Mouse (Mus musculus): Measurements from ENCODE around the gene Fcnb.
A peak's percentile ranks its signal among the peaks of the same experiment; 100 is the strongest.

The Fcnb gene

DNA sequence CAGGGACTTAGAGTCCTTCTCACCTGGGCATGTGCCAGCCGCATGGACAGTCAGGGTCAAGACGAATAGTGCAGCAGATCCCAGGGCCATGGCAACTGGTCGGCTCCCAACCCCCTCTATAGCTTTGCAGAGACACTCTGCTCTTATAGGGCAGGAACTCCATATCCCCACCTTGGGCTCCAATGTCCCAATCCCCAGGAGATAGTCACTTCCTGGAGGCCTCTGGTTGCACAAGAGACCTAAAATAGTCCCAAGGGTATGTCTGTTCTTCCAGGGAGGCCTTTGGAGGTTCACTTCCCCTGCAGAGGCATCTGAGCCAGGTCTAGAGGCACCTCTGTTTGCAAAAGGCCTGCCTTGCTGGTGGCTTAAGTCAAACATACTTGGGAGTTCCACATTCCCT lies at the start of gene Fcnb:
TSS of gene Fcnb (minus strand) at position 118 of the 400 bp plus-strand sequence.
- DNase-seq (ENCODE audit: low spot score) = no peak

DNA sequence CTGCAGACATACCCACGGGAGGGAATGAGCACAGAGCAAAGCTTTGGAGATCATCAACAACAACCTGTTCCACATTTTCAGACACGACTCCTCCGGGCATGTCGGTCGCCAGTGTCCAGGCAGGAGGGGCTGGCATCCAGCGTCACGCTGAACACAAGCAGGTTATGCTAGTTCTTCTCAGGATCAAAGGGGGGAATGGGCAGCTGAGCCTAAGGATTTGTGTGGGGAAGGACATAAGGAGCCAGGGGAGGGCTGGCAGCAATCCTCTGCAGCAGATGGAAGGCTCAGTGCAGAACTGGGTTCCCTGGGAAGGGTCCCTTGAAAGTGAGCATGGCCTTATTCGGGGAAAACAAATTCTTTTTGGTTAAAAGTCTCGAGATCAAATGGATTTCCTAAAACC lies 49.1 kb upstream of the Fcnb start:
- no peak for DNase-seq (ENCODE audit: low spot score)

DNA sequence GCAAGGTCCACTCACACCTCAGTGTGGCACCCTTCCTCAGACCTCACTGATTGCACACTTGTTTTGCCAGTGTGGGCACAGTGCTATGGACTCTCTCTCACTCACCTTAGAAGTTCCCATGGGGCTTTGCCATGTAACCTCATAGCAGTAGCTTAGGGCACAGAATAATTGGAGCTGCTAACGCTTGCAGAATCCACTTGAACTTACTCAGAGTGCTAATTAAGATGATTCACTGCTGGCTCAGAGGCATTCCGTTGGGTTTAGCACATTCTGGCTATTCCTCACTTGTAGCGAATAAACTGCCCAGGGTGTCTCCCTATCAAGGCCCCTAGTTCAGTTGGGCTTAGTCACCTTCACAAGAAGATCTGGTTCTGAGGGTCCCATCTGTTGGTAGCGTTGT lies 47.4 kb upstream of the Fcnb start:
- DNase-seq (ENCODE audit: low spot score) = peak; percentile 23

DNA sequence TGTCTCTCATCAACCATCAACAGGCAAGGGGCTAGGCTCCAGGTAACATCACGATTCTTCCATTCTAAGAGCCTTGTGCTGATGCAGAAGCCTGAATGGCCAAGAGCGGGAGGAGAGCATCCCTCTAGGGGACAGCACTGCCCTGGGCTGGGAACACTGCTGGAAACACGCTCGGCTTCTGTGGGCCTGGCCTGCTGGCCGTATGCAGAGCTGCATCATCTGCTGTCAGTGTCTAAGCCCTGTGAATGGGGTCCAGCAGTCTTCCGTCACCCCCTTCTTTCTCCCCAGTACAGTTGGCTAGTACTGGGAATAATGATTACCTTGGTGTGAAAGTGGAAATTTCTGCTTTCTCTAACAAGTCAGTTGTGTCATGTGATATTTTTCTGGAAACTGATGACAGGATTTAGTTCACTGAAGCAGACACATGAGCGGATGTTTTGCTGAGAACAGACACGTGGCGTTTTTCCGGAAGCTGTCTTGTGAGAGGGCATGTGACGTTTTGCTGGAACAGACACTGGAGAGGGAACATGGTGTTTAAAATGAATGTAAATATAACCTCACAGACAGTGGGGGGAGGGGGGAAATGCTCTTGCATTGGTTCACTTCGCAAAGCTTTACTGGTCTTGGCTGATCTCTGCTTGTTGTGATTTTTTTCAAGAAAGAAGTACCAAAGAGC lies 42.2 kb upstream of the Fcnb start:
- DNase-seq (ENCODE audit: low spot score) = no peak

DNA sequence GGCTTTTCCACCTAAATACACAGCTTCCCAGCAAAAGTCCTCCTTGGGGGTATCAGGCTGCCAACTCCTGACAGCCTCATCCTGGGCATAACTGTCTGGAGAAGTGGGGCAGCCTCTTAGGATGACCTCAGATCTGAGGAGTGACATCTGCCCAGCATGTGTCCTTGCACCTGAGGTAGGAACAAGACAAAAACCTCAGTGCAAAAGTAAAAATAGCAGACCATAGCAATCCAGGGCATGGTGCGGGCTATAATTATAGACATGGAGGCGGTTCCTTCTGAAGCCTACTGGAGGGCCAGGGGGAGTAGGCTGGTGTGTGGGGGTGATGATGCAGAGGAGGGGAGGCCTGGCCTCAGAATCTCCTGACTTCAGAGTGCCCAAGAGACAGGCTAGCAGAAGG lies 39.2 kb upstream of the Fcnb start:
- no peak for DNase-seq (ENCODE audit: low spot score)

DNA sequence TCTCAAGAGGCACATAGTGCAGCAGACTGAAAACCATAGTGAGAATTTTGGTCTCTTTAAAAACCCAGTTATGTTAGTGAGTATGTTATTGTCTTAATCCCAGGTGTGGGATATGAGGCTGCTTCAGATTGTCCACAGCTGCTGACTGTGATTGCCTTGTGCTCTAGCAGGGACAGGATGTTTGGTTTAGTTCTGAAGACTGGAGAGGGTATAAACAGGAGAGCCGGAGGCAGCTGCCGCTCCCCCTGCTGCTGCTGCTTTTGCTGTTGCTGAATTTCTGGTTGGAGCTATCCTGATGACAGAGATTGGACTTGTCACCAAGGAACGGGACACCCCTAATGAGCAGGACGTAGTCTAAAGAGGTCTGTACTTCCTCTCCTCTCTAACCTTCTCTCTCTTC lies 36.6 kb upstream of the Fcnb start:
- no peak for DNase-seq (ENCODE audit: low spot score)

DNA sequence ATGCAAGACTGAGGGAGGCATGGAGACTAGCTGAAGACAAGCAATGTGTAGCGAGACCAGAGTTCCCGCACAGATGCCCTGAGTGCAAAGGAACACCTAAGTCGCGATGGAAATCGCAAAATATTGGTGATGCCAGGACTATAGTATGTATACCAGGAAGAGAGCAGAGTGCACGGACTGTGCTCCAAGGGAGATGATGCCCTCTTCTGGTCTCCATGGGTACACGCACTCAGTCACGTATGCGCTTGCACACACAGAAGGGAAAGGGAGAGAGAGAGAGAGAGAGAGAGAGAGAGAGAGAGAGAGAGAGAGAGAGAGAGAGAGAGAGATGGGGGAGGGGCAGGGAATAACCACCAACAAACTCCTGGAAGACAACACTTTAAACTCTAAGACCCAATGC lies 35.7 kb upstream of the Fcnb start:
- no peak for DNase-seq (ENCODE audit: low spot score)

DNA sequence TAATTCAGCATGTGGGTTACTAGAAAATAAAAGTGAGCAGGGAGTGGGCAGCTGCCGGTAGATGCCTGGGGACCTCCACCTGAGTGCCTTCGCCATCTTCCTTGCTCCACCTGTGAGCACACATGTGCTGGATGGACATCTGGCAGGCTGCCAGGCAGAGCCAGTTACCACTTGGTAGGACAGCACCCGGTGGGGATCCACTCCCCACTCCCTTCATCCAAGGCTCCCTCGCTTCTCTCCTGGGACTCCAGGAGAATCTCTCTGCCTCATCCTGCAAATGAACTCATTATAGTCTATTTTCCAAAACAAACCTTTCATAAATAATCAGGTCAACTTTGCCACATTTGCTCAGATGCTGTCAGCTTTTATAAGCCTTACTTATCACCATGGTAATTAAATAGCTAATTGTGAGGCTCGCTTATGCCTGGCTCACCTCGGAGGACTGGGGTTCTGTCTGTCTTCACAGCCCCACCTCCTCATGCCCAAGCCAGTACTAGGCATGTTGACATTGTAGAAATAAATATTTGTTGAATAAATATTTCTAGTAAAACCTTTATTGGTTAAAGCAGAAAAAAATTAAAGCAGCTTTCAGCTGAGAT lies 33.9 kb upstream of the Fcnb start:
- no peak for DNase-seq (ENCODE audit: low spot score)

DNA sequence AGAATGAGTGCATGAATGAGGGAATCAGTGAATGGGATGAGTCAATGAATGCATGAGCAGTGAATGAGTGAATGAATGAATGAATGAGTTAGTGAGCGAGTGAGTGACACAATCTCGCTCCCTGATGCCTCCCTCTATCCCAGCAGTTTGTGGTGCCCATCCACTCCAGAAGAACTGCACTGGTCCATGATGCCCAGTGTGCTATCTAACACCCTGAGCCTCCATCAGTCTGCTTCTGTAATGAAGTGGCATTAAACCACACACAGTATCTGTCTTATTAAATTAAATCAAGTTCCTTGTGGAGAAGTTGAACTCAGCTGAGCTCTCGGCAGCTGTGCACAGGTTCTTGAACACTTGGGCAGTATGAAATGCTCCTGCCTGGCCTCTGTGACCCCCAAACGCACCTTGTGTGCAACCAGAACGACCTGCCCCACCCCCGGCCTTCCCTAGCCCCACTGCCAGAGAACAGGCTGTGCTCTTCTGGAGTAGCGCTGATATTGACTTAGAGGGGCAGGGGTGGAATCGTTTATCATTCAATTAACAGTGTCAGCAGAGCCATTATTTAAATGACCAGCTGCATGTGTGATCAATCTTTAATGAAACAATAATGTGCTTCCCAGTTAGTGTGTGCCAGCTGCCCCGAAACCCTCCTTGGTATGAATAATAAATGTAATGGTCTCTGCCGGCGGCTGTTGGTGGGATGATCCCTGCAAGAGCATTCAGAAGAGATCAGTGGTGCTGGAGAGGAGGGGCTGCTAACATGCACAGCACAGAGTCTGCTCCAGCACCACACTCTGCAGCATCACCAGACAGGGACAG lies 33.0 kb upstream of the Fcnb start:
- DNase-seq (ENCODE audit: low spot score) = no peak

DNA sequence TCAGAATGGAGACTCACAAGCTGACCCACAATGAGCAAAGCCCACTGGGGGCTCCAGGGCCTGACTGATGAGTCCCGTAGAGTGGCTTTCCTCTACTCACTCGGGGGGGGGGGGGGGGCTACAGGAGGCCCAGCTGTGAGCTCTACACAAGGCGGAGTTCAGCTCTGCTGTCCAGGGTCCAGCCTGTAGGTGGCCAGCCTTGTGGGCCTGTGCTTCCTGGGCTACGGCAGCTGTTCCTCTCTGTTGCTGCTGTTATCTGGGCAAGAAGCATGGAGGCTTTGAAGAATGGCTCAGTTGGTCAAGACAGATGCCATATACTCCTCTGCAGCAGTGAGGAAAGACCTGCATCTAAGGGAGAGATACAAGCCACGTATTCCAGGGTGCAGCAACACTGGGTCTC lies 24.1 kb upstream of the Fcnb start:
- no peak for DNase-seq (ENCODE audit: low spot score)

DNA sequence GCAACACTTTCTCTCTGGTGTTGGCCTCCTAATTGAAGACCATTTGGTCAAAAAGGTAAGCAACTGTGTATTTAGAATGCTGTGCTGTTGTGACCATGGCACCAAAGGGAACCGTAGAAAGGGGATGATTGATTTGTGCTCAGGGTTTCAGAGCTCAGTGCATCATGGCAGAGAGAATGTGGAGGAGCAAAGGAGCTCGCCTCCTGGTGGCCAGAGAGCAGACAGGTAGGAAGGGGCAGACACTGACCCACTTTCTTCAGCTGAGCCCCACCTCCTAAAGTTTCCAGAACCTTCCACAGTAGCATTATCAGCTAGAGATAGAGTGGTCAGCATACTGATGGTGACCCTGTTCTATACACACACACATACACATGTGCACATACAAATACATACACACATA lies 21.3 kb upstream of the Fcnb start:
- no peak for DNase-seq (ENCODE audit: low spot score)

DNA sequence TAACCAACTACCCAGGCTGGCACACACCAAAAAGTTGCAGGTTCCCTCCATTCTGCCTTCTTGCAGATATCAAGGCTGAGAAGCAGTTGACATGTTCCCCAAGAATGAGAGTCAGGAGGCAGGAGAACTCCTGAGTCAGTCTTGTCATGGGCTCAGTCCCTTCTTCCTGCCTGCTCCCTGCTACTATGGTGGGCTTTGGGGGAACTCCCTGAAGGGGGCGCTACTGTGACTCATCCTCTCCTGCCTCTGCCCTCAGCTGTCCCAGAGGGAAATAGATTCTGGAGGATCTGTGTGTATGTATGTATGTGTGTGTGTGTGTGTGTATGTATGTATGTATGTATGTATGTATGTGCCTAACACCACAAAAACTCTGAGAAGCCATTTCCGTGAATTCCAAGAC lies 19.0 kb upstream of the Fcnb start:
- no peak for DNase-seq (ENCODE audit: low spot score)

DNA sequence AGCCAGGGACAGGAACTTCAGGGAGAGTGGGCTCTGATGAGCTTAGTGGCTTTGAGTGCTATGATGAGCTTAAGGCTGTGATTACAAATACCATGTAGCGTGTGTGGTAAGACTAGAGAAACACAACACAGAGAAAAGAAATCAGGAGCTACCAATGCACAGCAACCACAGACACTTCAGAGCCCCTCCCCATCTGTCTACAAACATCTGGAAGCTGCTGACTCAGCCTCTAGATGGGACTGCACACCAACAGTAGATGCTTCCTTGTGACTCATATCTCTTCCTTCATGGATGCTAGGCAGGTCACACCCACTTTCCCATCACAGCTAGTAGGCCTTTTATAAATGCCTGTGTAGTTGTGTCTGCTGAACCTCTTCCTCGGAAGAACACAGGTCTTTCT lies 17.2 kb upstream of the Fcnb start:
- no peak for DNase-seq (ENCODE audit: low spot score)

DNA sequence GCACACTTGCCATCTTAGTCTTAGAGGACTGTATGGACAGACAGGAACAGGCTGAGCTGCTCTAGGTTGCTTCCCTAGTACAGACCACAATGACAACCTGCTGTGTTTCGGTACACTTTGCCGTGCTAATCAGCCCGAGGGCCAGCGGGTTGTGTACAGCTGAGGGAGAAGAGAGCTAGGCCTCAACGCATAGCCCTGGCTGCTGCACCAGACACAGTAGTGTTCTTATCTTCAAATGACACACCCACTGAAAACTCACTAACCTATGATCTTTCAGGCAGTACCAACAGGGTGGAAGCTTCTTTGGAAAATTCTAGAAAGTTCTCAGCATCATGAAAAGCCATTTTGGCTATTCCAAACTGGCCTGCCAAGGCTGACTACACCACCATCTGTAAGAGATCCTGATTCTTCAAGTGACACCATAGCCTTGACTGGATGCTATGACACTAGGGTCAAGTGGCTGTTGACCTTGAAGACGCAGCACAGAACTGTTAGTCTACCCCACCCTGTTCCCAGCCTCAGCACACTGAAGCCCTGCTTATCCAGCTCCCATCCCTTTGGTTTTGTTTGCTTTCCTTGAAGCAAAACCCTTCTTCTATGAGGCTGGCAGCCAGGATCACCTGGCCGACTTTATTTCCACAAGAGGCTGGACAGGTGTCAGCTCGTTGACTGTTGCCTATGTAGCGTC lies 16.3 kb upstream of the Fcnb start:
- DNase-seq (ENCODE audit: low spot score) = no peak

DNA sequence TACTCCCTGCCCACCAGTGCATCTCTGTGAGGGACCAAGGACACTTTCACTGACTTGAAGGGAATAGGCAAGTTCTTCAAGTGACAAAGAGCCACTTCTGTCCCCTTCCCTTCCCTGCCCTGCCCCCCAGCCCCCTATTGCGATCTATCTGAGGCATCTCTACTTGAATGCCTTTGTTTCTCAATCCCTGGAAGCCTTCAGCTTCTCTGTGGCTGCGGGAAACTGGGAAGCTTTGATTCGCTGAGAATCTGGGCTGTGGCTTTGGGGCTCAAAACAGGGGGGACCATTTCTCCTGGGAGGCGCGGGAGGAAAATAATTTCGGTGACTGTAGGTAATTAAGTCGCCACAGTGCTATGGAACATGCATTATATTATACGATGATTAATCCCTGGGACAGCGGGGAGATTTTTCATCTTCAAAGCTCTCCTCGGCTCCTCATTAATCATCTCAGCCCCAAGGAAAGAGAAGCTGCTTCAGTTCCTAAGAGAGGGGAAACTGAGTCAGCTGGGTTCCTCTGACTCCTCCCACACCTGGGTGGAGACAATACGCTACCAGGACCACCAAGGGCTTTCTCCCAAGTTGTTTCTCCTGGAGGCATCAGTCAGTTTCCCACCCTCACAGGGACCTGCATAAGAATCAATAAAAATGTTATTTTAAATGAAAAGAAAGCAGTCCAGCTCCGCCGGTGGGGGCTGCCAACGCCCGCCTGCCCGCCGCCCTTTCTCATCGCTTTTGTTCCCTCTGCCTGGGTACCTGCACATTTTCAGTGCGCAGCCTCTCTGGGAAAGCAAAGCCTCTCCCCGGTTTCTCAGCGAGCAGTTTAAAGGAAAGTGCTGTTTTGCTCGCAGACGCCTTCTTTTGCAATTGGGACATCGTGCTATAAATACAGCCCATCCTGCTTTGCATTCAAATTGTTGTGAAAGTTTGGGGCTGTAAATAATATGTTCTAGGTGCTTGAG lies 14.1 kb upstream of the Fcnb start:
- DNase-seq (ENCODE audit: low spot score) = peak; percentile 37

DNA sequence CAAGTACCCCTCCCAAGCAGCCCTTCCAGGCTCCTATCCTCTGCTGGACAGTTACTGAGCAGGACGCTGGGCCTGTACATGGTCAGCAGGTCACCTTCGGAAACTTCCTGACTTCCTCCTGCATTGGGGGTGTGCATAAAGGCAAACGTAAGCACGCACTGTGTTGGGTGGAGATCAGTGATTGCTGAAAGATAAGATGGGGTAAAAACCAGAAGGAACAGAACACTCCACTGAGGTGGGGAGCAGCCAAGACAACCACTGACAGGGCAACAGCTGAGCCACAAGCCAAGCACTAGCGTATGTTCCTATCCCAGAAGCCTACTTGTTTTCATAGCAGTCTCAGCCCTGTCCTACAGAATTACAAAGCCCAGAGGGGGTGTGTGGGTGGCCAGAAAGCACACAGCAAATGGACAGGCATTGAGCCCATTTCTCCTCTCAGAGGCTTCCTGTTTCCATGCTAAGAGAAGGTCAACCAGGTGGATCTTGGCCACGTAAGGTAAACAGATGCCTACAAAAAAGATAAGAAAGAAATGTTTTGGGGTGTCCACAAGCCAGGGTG lies 12.1 kb upstream of the Fcnb start:
- no peak for DNase-seq (ENCODE audit: low spot score)

DNA sequence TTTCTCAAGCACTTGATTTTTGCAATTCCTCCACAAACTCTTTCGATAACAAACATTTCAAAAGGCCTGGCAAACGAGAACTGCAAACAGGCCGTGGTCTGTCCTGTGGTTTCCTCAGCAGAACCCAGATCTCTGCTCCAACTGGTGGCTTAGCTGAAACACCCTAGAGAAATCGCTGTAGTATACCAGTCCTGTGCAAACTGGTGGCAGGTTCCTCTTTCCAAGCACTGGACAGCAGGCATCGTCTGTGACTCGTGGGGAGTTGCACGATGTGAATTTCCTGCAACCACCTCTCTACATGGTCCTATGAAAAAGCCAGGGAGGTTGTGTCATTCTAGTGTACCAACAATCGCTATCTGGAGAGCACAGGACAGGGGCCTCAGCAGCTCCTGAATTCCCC lies 7.4 kb upstream of the Fcnb start:
- no peak for DNase-seq (ENCODE audit: low spot score)

DNA sequence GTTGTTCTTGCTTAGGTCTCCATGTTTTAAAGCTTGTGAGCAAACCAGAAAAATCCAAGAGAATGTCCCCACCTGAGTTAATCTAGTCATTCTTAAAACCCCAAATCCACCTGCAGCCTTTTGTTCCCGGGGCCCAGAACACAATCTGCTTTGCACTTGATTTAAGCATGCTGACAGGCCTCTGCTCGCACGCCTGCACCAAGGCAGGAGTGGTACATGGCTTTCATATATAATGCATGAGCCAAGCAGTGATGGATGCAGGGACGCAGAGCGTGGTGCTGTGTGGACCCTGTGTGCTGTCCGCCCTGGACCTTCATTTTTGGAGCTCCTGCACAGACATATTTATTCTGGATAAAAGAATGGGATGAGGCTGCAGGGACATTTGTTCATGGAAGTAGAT lies 6.4 kb upstream of the Fcnb start:
- no peak for DNase-seq (ENCODE audit: low spot score)

DNA sequence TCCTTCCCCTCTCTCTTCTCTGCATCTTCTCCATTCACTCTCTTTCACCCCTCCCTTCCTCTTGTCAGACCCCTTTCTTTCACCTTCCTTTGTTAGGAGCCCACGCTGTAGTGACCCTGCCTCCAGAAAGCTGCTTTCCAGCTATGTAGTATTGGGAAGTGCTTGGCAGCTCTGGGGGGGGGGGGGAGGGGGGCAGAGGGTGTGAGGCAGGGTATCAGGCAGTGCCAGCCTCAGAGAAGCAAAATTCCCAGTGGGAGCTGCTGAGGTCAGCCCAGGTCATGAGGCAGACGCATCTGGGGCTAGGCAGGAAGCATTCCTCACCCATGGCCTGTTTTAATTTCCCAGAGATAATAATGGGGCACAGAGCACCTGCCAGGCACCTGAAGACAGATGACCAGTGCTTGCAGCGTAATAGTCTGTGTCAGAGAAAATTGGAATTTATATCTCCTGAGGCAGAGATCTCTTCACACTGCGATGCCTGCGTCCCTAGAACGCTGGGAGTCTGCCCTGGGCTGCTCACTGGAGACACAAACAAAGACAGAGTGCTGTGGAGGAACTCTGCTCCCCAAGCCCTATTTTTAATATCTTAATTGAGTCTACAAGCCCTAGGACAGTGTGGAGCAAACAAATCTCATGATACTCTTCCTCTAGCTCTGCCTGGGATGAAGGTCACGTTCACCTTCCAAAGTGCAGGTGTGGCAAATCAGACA lies 5.8 kb upstream of the Fcnb start:
- DNase-seq (ENCODE audit: low spot score) = no peak

DNA sequence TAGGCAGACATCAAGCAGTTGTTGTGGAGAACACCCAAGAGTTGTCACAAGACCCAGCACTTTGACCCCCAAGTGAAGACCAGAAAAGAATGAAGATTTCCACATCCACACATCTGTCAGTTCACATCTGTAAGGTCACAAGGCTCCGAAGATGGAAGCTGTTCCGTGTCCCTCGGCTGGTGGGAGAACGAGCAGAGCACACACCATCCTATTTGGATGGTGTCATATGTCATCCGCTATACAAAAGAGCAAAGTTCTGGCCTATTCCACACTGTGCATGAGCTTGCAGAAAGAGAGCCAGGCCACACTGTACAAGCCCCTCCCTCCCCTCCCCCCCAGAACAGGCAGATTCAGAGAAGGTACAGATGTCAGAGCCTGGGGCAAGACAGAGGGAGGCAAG lies 4.4 kb upstream of the Fcnb start:
- DNase-seq (ENCODE audit: low spot score) = no peak

DNA sequence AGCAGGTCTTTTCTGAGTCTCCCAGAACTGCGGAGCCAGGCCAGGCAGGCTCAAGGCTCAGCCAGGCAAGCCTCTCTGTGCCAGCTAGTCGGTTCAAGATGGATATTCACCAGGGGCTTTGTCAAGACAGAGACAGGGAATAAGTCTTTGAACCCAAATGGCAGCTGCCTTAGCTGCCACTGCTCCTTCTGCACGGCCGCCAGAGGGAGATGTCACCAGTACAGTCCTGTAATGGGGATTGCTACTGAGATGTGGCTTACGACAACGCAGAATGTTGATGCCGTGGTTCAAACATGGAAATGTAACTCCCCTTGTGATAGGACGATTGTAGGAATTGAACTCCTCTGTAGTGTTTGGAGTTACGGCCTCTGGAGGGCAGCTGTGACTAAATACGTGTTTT lies 1.4 kb upstream of the Fcnb start:
- no peak for DNase-seq (ENCODE audit: low spot score)
